Mouse (Mus musculus) heart, adult 2 months (tissue): ENCODE data around the gene Nfyb. TPM values are rescaled to one million over a fixed set of nuclear protein-coding genes. Genes with fewer than 3 reads are reported as not detected.
A peak's percentile ranks its signal among the peaks of the same experiment; 100 is the strongest.

Experiments
- DNase-seq, 2 experiments: peaks; one replicate each; pipeline ENCODE4 v3.0.0; 2021
- H3K27ac ChIP-seq: fragments of 200-600 bp; 2 replicates; pipeline ENCODE4 v1.8.1; 2022
- H3K27me3 ChIP-seq: fragments of 200-500 bp; 2 replicates; pipeline ENCODE4 v1.6.1; 2012; ENCODE audit warnings: mild to moderate bottlenecking, low read length, inconsistent platforms, mixed read lengths; ENCODE audit not compliant: control insufficient read depth, insufficient read depth
- H3K36me3 ChIP-seq: fragments of 200-500 bp; 2 replicates; pipeline ENCODE4 v1.6.1; 2012; ENCODE audit warnings: low read length, inconsistent platforms; ENCODE audit not compliant: control insufficient read depth, insufficient read depth
- H3K4me1 ChIP-seq: fragments of 200-500 bp; 2 replicates; pipeline ENCODE4 v1.6.1; 2011; ENCODE audit warnings: low read length; ENCODE audit not compliant: control insufficient read depth, insufficient read depth
- H3K4me3 ChIP-seq: fragments of 200-600 bp; 2 replicates; pipeline ENCODE4 v1.8.1; 2022
- H3K79me2 ChIP-seq: fragments of 200-500 bp; replicated peaks from 2 replicates; pipeline ENCODE4 v1.6.1; 2012; ENCODE audit warnings: mild to moderate bottlenecking, inconsistent platforms, low read length, moderate library complexity, mixed read lengths; ENCODE audit not compliant: control insufficient read depth, insufficient read depth
- H3K9ac ChIP-seq: fragments of 200-500 bp; 2 replicates; pipeline ENCODE4 v1.6.1; 2012; ENCODE audit warnings: low read depth, mild to moderate bottlenecking, control low read depth, inconsistent platforms, low read length, mixed read lengths
- CTCF ChIP-seq: fragments of 200-600 bp; IDR thresholded peaks from 2 replicates; pipeline ENCODE4 v1.8.1; 2022; ENCODE audit warnings: antibody characterized with exemption, mild to moderate bottlenecking, moderate library complexity
- EP300 ChIP-seq: fragments of 200-500 bp; IDR thresholded peaks from 2 replicates; pipeline ENCODE4 v1.6.1; 2011; ENCODE audit warnings: low read depth, low read length, control low read depth; ENCODE audit not compliant: insufficient read depth
- POLR2A ChIP-seq: fragments of 200-500 bp; IDR thresholded peaks from 2 replicates; pipeline ENCODE4 v1.6.1; 2011; ENCODE audit warnings: mild to moderate bottlenecking, low read depth, low read length, control low read depth; ENCODE audit not compliant: insufficient read depth
- WGBS: fragments of 180-500 bp; shearing (Covaris S2); methylation state at CpG from one replicate; pipeline ENCODE4 v1.1.7; 2018; 5-methylcytosine and 5-hydroxymethylcytosine counted together
- intact Hi-C: fragments of 180-260 bp; cut with DNase I; formaldehyde crosslinking; loops from one replicate; pipeline ENCODE4 v1.15.1; 2025
- polyA plus RNA-seq: library from polyadenylated mRNA; depleted of rRNA; stranded (reverse); fragments of >200 nt; gene quantifications from 2 replicates; pipeline ENCODE4 v1.2.3, GENCODE M21; 2012
- total RNA-seq, 2 experiments: library from RNA; stranded (reverse); gene quantifications; 2 replicates each; pipeline ENCODE4 v1.2.3; 2021

The Nfyb gene
- total and polyA plus RNA-seq, 3 experiments: 7.5 to 14.1 (median 13.9) TPM

DNA sequence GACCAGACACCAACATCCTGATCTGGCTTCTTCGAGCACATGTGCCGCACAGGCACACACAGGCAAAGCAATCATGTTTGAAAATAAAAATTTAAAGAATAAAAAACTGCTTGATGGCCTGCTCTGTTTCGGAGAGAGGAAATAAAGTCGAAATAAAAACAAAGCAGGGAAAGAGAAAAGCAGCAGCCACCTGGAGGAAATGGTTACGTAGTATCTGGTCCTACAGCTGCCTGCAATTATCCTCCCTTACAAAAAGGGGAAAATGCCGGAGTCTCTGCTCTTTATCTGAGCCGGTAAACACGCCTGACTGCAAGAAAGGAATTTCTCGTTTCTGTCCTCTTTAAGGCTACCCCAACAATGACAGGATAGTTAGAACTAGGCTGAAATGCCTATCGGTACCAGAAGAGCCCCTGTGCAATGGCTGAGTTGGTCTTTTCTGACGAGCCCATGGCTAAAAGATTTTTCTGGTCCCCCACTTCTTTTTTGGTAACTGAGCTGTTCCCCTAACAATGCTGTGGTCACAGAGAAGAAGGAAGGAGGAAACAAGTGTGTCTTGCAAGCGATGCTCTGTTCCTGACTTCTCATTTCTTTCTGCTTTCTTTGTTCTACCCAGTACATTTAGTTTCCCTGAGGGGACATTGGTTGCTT lies 32.7 kb upstream of the Nfyb start:
- TF ChIP-seq POLR2A: no peak
- H3K27ac ChIP-seq: no peak overlapping the region
- no peak overlapping the region for H3K4me3 ChIP-seq
- H3K27me3 ChIP-seq: no peaks in the 10 kb centered on the region
- H3K79me2 ChIP-seq: no peaks in the 10 kb centered on the region
- H3K9ac ChIP-seq: no peak overlapping the region
- H3K36me3 ChIP-seq: no peaks in the 10 kb centered on the region
- 32% methylated on average over 12 of the region's 12 CpGs for WGBS
- intact Hi-C loops: no loop called here
- H3K4me1 ChIP-seq: no peaks in the 10 kb centered on the region
- DNase-seq: no peak

DNA sequence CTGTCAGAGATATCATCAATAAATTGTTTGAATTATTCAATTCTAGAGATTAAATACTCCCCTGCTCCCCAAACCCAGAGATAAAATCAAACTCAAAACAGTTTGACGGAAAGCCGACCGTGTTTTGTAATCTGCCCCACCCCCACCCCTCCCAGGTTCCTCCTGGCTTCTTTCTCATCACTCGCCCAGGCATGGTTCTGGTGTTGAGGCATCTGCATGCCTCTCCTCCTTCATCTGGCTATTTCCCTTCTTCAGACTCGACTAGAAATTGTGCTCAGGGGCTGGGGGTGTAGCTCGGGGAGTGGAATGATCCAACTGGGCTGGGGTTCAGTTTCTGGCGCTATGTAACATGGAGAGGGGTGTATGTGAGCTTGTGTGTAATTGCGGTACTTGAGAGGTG lies 31.8 kb upstream of the Nfyb start:
- H3K4me1 ChIP-seq: no peaks in the 10 kb centered on the region
- H3K79me2 ChIP-seq: no peaks in the 10 kb centered on the region
- H3K27ac ChIP-seq: no peak overlapping the region
- no peaks in the 10 kb centered on the region for H3K27me3 ChIP-seq
- DNase-seq: no peak
- 32% methylated on average over 8 of the region's 8 CpGs for WGBS
- intact Hi-C loops: no loop called here
- peak overlapping the region; percentile 36 for H3K4me3 ChIP-seq
- no peak overlapping the region for H3K9ac ChIP-seq
- TF ChIP-seq EP300 (no peak), CTCF (no peak), POLR2A (no peak)
- H3K36me3 ChIP-seq: no peaks in the 10 kb centered on the region

DNA sequence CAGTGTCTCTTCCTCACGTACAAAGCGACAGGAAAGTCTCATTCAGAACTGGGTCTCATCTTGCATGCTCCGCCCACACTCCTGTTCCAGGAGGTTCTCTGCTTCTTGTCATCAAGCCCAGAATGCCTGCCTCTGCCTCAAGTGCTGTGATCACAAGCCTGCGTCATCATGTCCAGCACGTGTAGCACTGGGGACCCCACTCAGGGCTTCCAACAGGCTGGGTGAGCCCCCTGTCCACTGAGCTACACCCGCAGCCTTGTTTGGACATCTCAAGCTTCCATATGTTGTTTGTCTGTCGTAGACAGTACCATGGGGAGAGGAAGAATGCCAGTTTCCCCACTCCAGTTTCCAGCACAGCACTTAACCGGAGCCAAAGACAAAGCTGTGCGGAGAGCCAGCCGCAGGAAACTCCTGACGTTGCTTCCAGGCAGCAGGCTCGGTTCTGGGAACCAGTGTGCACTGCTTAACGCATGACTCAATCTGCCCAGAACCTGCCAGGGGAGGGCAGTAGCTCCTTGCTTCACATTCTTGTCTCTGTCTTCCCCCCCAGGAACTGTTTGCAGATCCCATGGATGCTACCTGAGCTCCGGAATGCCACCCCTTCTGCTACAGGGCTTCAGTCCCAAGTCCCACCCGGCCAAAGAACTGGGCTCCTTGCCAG lies 31.3 kb upstream of the Nfyb start:
- no peak overlapping the region for H3K9ac ChIP-seq
- peak overlapping the region; percentile 36 for H3K4me3 ChIP-seq
- peak overlapping the region; percentile 39; the same call in 1 of the 2 replicates for H3K27ac ChIP-seq
- intact Hi-C loops: no loop called here
- no peaks in the 10 kb centered on the region for H3K36me3 ChIP-seq
- 8% methylated on average over 15 of the region's 15 CpGs for WGBS
- H3K79me2 ChIP-seq: no peaks in the 10 kb centered on the region
- TF ChIP-seq EP300 (peak; percentile 63; the same call in 1 of the 2 replicates), POLR2A (no peak), CTCF (peak; percentile 65)
- DNase-seq: peak; percentile 63 to 69
- no peaks in the 10 kb centered on the region for H3K27me3 ChIP-seq
- H3K4me1 ChIP-seq: no peaks in the 10 kb centered on the region

DNA sequence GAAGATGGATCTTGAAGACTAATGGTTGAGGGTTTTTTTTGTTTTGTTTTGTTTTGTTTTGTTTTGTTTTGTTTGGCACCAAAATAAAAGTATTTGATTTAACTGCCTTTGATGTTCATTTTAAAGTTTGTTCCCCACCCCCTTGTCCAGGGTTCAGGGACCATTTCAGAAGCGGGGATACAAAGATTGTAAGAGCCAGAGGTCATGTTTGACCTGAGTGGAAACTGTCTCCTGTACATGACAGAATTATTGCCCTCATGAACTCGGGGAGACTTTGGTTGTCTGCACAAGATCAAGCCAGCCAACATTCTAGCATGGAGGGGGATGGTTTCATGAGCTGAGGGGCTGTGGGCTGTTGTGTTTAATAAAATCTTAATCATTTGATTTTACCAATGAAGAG lies 28.4 kb upstream of the Nfyb start:
- Histone ChIP-seq H3K9ac (no peak overlapping the region), H3K27ac (no peak overlapping the region), H3K4me3 (no peak overlapping the region), H3K79me2 (no peaks in the 10 kb centered on the region), H3K27me3 (no peaks in the 10 kb centered on the region), H3K36me3 (no peaks in the 10 kb centered on the region), H3K4me1 (no peaks in the 10 kb centered on the region)
- TF ChIP-seq POLR2A (no peak), CTCF (no peak), EP300 (no peak)
- WGBS: 72% methylated on average over 2 of the region's 2 CpGs
- intact Hi-C loops: no loop called here
- no peak for DNase-seq

DNA sequence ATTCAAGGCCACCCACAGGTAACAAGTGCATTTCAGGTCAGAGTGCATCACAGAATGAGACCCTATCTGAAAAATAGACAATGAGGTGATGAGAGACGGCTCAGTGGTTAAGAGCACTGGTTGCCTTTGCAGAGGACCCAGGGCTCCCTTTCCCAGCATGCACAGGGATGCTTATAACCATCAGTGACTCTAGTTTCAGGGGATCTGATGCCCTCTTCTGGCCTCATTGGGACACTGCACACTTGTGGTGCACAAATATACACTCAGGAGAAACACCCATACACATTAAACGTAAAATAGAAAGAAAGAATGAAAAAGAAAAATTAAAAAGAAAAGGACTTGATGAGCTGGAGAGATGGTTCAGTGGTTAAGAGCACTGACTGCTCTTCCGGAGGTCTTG lies 27.8 kb upstream of the Nfyb start:
- Histone ChIP-seq H3K36me3 (no peaks in the 10 kb centered on the region), H3K79me2 (no peaks in the 10 kb centered on the region), H3K9ac (no peak overlapping the region), H3K27me3 (no peaks in the 10 kb centered on the region), H3K4me3 (no peak overlapping the region), H3K4me1 (no peaks in the 10 kb centered on the region), H3K27ac (no peak overlapping the region)
- intact Hi-C loops: no loop called here
- 89% methylated on average over 3 of the region's 3 CpGs for WGBS
- TF ChIP-seq POLR2A: no peak
- TF ChIP-seq CTCF: no peak
- TF ChIP-seq EP300: no peak
- no peak for DNase-seq

DNA sequence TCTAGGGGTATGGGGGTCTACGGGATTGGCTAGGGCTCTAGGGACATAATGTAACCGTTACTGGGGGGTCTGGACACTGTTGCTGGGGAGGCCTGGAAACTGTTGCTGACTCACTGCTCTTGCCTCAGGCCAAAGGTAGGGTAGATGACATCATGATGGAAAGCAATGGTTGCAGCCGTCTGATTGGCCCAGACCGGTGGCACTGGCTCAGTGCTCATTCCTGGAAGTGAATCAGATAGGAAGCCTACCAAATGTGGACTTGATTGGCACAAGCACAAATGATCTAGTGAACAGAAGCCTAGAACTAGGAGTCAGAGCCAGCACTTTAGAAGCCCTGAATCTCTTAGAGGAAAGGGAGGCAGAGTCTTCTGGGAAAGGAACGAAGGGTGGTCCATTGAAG lies 26.6 kb upstream of the Nfyb start:
- H3K4me1 ChIP-seq: no peaks in the 10 kb centered on the region
- H3K27me3 ChIP-seq: no peaks in the 10 kb centered on the region
- 81% methylated on average over 5 of the region's 5 CpGs for WGBS
- no peak overlapping the region for H3K27ac ChIP-seq
- intact Hi-C loops: no loop called here
- H3K4me3 ChIP-seq: no peak overlapping the region
- no peak overlapping the region for H3K9ac ChIP-seq
- H3K79me2 ChIP-seq: no peaks in the 10 kb centered on the region
- no peaks in the 10 kb centered on the region for H3K36me3 ChIP-seq
- TF ChIP-seq POLR2A: no peak
- TF ChIP-seq CTCF: no peak
- no peak for TF ChIP-seq EP300
- no peak for DNase-seq
